Mouse (Mus musculus) forebrain, embryonic 12.5 days (tissue): ENCODE results near the gene Rbms3. TPM values are rescaled to one million over a fixed set of nuclear protein-coding genes. Genes with fewer than 3 reads are reported as not detected.

Experiments used
- ATAC-seq: fragments of 200-750 bp; cut with Nextera tagmentation; 2 replicates; pipeline ENCODE4 v1.8.0; 2017; ENCODE audit warnings: moderate TSS enrichment; ENCODE audit not compliant: low FRiP score
- H3K27ac ChIP-seq: fragments of 300-500 bp; sonication (generic); 2 replicates; pipeline ENCODE4 v1.5.1; 2016; ENCODE audit warnings: mild to moderate bottlenecking
- H3K27me3 ChIP-seq: fragments of 300-500 bp; sonication (generic); 2 replicates; pipeline ENCODE4 v1.6.1; 2016; ENCODE audit warnings: mild to moderate bottlenecking
- H3K36me3 ChIP-seq: fragments of 300-500 bp; sonication (generic); replicated peaks from 2 replicates; pipeline ENCODE4 v1.6.1; 2016; ENCODE audit warnings: mild to moderate bottlenecking
- H3K4me1 ChIP-seq: fragments of 300-500 bp; sonication (generic); 2 replicates; pipeline ENCODE4 v1.6.1; 2016
- H3K4me2 ChIP-seq: fragments of 300-500 bp; sonication (generic); 2 replicates; pipeline ENCODE4 v1.6.1; 2016; ENCODE audit warnings: mild to moderate bottlenecking, moderate library complexity
- H3K4me3 ChIP-seq: fragments of 300-500 bp; sonication (generic); replicated peaks from 2 replicates; pipeline ENCODE4 v1.5.1; 2016; ENCODE audit warnings: mild to moderate bottlenecking
- H3K9ac ChIP-seq: fragments of 300-500 bp; sonication (generic); 2 replicates; pipeline ENCODE4 v1.6.1; 2016; ENCODE audit warnings: mild to moderate bottlenecking
- H3K9me3 ChIP-seq: fragments of 300-500 bp; sonication (generic); 2 replicates; pipeline ENCODE4 v1.6.1; 2016
- WGBS: fragments of 180-500 bp; shearing (Covaris S2); methylation state at CpG from one replicate; pipeline ENCODE4 v1.1.7; 2016; 5-methylcytosine and 5-hydroxymethylcytosine counted together
- polyA plus RNA-seq: library from polyadenylated mRNA; unstranded; fragments of >200 nt; fragmentation: Nextera tagmentation; extraction: Ambion mirVana; gene quantifications from 2 replicates; pipeline ENCODE4 v1.2.1, GENCODE M21; 2016

Gene Rbms3
- polyA plus RNA-seq, 1 experiment from 2014 or later, result 14.1 TPM

DNA sequence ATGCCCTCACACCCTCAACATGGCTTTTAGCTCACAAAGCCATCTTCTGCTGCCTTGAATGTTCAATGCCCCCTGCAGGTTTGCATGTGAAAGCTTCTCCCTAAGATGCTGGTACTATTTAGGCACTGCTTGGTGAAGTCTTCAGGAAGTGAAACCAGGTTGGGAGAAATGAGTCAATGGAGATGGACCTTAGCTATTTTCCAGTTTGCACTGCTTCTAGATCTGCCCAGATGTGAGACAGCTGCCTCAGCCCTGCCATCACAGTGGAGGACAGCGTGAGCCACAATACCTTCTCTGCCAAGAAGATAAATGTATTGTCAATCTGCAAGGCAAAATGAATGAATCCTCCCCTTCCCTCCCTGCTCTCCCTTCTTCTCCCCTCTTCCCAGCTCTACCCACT is 599.8 kb downstream of the Rbms3 start:
- Histone ChIP-seq H3K27me3 (no peaks in the 10 kb centered on the region), H3K9ac (no peak overlapping the region), H3K9me3 (no peaks in the 10 kb centered on the region), H3K4me1 (no peaks in the 10 kb centered on the region), H3K36me3 (no peaks in the 10 kb centered on the region), H3K4me2 (no peak overlapping the region), H3K27ac (no peak overlapping the region), H3K4me3 (no peak overlapping the region)
- 90% methylated on average over 1 of the region's 1 CpGs for WGBS
- no peak for ATAC-seq

DNA sequence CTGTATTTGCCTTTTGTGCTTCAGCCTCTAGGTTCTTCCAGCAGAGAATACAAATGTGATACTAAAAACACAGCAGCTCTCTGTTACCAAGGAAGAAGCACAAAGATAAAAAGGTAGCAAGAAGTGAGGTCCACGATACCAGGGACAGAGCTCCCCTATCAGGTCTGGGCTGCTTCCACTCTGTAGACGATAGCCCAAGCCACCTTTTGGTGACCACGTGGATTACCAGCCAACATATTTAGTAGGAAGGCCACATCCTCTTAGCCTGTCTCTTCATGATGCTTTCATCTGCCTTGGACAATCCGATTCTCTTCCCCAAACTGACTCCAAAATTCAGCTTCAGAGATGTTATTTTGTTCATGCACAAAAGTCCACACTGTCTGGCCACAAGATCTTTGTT is 601.1 kb downstream of the Rbms3 start:
- 83% methylated on average over 4 of the region's 4 CpGs for WGBS
- ATAC-seq, result no peak

DNA sequence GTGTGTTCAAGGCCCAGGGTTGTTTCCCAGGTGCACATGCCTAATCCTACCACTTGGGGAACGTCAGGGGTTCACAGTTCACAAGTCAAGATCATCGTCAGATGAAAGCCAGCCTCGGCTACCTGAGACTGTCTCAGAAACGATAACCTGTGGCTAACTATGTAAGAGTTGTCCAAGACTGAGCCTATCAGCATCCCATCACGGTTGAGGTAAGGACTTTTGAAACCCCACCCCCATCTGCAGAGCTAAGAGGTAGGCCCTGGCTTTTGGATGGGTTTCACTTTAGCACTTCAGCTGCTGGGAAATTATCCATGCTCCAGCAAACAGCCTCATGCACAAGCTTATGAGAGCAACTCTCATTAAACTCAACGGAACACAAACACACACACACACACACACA is 607.6 kb downstream of the Rbms3 start:
- no peaks in the 10 kb centered on the region for H3K9me3 ChIP-seq
- WGBS, result 81% methylated on average over 6 of the region's 6 CpGs
- no peaks in the 10 kb centered on the region for H3K36me3 ChIP-seq
- no peak overlapping the region for H3K9ac ChIP-seq
- ATAC-seq, result no peak
- no peak overlapping the region for H3K27ac ChIP-seq
- no peak overlapping the region for H3K4me3 ChIP-seq
- H3K4me2 ChIP-seq, result no peak overlapping the region
- peaks cover 8% of the 10 kb centered on the region for H3K4me1 ChIP-seq
- no peaks in the 10 kb centered on the region for H3K27me3 ChIP-seq

More for the DNA sequence above, 601.1 kb downstream of the Rbms3 start:
- no peaks in the 10 kb centered on the region for H3K36me3 ChIP-seq
- H3K4me2 ChIP-seq, result no peak overlapping the region
- no peak overlapping the region for H3K9ac ChIP-seq
- no peaks in the 10 kb centered on the region for H3K4me1 ChIP-seq
- H3K27me3 ChIP-seq, result no peaks in the 10 kb centered on the region
- no peaks in the 10 kb centered on the region for H3K9me3 ChIP-seq
- no peak overlapping the region for H3K27ac ChIP-seq
- H3K4me3 ChIP-seq, result no peak overlapping the region

DNA sequence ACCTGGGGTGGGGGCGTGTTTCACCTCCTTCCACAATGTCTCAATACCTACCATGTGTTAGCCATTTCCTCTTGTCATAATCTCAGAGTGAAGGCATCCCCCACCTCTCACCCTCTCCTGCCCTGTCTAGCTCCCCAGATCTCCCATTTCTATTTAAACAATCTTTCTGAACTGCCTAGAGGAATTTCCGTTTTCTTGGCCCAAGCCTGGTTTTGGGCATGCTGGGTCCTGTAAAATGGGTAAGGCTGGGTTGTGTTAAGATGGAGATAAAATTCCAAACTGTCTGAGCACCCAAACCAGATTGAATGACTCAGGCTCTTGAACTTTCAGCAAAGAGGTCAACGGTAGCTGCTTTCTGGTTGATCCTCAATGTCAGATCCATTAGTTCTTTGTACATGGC is 608.2 kb downstream of the Rbms3 start:
- Histone ChIP-seq H3K9ac (no peak overlapping the region), H3K27me3 (no peaks in the 10 kb centered on the region), H3K9me3 (no peaks in the 10 kb centered on the region), H3K4me3 (no peak overlapping the region), H3K36me3 (no peaks in the 10 kb centered on the region), H3K4me1 (peaks cover 8% of the 10 kb centered on the region), H3K4me2 (no peak overlapping the region), H3K27ac (no peak overlapping the region)
- WGBS, result 83% methylated on average over 3 of the region's 3 CpGs
- ATAC-seq, result no peak

DNA sequence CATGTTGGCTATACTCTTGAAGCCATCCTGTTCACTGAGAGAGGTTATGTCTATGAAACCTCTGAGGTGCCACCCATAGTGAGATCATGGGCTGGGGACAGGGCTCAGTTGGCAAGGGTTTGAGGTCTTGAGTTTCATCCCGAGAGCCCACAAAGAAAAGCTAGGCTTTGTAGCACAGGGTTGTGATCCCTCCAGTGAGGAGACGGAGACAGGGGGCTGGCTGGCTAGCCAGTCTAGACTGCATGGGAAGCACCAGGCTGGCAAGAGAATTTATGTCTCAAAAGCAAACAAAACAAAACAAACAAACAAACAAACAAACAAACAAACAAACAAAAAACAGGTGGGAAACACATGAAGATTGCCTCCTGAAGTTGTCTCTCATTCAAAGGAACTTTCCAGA is 609.5 kb downstream of the Rbms3 start:
- Histone ChIP-seq H3K4me3 (no peak overlapping the region), H3K9me3 (no peaks in the 10 kb centered on the region), H3K9ac (no peak overlapping the region), H3K4me1 (peaks cover 8% of the 10 kb centered on the region), H3K27ac (no peak overlapping the region), H3K36me3 (no peaks in the 10 kb centered on the region), H3K4me2 (no peak overlapping the region), H3K27me3 (no peaks in the 10 kb centered on the region)
- WGBS, result 93% methylated on average over 2 of the region's 2 CpGs
- ATAC-seq, result no peak

DNA sequence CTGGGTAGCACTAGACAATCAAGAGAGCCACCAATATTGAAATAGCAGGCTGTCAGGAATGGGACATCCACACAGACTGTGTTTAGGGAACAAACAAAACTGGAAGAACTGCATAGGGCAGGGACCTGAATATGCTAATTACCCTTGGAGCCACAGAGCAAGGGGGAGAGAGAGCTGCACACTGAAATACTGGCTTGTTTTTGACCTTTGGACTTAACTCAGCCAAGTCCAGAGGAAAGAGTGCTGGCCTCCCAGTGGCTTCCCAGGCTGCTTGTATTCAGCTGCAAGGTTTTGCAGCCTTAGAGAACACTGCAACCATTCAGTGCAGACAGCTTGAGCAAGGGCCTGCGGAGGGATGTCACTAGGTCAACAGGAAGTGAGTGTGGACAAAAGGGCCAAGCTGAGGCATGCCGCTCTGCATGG is 611.0 kb downstream of the Rbms3 start:
- no peaks in the 10 kb centered on the region for H3K36me3 ChIP-seq
- H3K27ac ChIP-seq, result no peak overlapping the region
- no peaks in the 10 kb centered on the region for H3K27me3 ChIP-seq
- H3K4me2 ChIP-seq, result no peak overlapping the region
- no peaks in the 10 kb centered on the region for H3K9me3 ChIP-seq
- ATAC-seq, result no peak
- 13% methylated on average over 2 of the region's 2 CpGs for whole genome bisulfite sequencing
- H3K4me3 ChIP-seq, result no peak overlapping the region
- peaks cover 8% of the 10 kb centered on the region for H3K4me1 ChIP-seq
- no peak overlapping the region for H3K9ac ChIP-seq

DNA sequence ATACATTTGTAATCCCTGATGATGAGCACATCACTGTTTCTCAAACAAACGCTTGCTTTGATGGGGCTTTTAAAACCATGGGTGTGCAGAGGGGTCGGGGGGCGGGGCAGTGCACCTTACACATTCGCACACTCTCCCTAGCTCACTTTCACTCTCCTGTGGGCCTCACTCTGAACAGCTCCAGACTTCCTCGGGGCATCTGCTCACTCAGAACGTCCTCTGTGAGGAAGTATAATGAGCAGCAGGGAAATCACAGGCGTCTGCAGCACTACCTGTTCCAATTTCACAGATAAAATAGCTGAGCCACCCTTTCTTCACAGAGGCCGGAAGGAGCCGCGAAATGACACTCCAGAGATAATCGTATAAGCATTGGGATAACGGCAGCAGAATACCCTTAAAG is 611.4 kb downstream of the Rbms3 start:
- peaks cover 8% of the 10 kb centered on the region for H3K4me1 ChIP-seq
- H3K4me3 ChIP-seq, result no peak overlapping the region
- no peaks in the 10 kb centered on the region for H3K27me3 ChIP-seq
- no peaks in the 10 kb centered on the region for H3K36me3 ChIP-seq
- no peaks in the 10 kb centered on the region for H3K9me3 ChIP-seq
- no peak overlapping the region for H3K9ac ChIP-seq
- H3K27ac ChIP-seq, result no peak overlapping the region
- WGBS, result 63% methylated on average over 12 of the region's 12 CpGs
- H3K4me2 ChIP-seq, result no peak overlapping the region
- no peak for ATAC-seq

DNA sequence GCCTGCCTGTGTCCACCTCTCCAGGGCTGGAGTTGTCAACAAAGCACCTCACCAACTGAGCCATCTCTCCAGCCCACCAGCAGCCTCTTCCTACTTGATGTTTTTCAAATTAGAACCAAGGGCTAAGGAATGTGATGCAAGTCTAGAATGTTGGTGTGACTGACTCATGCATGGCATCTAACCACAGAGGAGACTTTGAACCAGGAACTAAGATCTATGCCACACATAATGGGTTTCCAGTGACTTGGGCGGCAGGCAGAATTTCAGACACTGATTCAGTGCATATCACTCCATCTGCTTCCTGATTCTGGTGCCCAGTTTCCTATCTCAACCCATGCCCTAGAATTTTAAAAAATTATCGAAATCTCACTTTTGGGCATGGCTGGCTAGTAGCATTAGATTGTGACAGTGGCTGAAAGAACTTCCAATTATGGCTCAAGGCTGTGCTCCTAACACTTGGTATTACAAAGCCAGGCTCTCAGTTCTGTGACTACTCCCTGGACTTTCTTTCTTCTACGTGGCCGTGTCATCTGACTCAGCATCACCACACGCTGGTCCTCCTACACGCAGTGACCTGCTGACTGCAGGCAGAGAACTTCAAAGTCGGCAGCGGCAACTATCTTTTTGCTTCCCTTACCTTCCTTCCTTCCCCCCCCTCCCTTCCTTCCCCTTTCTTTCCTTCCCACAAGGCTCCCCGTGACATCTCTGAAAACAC is 613.0 kb downstream of the Rbms3 start:
- Histone ChIP-seq H3K4me3 (no peak overlapping the region), H3K4me2 (no peak overlapping the region), H3K36me3 (no peaks in the 10 kb centered on the region), H3K4me1 (peaks cover 8% of the 10 kb centered on the region), H3K27ac (no peak overlapping the region), H3K27me3 (no peaks in the 10 kb centered on the region), H3K9ac (no peak overlapping the region), H3K9me3 (no peaks in the 10 kb centered on the region)
- ATAC-seq, result no peak
- WGBS, result 95% methylated on average over 9 of the region's 9 CpGs

DNA sequence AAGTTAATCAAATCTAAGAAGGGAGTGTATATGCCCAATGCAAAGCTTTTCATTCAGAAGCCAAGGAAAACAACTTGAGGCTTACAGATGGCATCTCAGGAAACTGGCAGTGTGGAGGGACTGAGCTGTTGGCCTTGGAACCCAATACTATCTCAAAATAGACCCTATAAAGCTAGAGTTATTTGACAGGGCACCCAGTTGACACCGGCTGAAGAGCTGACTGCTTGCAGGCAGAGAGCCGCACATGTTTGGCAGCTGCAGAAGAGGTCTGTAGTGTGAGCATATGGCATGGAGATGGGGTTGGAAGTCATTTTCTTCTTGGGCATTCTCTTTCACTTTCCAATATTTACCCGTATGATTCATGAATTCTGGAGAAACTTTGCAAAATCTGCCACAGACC is 616.3 kb downstream of the Rbms3 start:
- H3K9ac ChIP-seq, result no peak overlapping the region
- peaks cover 2% of the 10 kb centered on the region; the same call in 1 of the 2 replicates for H3K4me1 ChIP-seq
- no peak overlapping the region for H3K27ac ChIP-seq
- H3K36me3 ChIP-seq, result no peaks in the 10 kb centered on the region
- no peaks in the 10 kb centered on the region for H3K9me3 ChIP-seq
- no peak for ATAC-seq
- no peaks in the 10 kb centered on the region for H3K27me3 ChIP-seq
- no peak overlapping the region for H3K4me3 ChIP-seq
- 95% methylated on average over 3 of the region's 3 CpGs for WGBS
- no peak overlapping the region for H3K4me2 ChIP-seq

DNA sequence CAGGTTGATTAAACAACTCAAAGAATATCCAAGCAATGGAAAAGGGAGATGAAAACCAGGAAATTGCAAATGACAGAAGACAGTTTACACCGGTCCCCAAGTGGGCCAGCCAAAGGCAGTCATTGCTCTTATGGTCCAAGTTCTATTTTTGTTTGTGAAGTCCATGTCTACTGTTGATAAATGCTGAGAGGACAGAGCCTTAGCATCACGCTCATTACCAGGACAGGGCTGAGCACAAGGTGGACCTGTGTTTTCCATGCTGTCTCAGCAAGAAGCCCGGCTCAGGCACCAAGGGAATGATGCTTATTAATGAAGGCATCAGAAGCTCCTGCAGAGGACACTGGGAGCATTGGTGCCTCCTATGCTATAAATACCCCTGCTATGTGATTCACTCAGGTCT is 618.9 kb downstream of the Rbms3 start:
- 89% methylated on average over 3 of the region's 3 CpGs for WGBS
- H3K9me3 ChIP-seq, result no peaks in the 10 kb centered on the region
- H3K9ac ChIP-seq, result no peak overlapping the region
- no peaks in the 10 kb centered on the region for H3K27me3 ChIP-seq
- no peak overlapping the region for H3K4me2 ChIP-seq
- no peaks in the 10 kb centered on the region for H3K4me1 ChIP-seq
- H3K36me3 ChIP-seq, result no peaks in the 10 kb centered on the region
- no peak overlapping the region for H3K27ac ChIP-seq
- no peak for ATAC-seq
- no peak overlapping the region for H3K4me3 ChIP-seq

DNA sequence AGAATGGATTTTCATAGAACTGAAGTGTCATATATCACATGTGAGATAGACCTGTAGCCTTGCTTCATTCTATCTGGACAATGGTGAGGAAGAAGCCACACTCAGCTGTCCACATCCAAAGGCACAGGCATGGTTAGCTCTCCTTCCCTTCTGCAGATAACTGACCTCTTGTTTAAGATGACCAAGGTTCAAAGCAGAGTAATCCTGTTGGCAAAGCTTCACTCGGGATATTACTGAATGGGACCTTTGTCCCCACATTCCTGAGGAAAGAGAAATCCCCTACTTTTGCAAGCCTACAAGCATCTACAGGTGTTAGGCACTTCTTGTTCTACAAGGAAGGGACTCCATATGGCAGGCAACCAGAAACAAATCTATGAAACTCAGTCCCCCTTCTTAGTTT is 621.5 kb downstream of the Rbms3 start:
- WGBS, result 60% methylated on average over 1 of the region's 1 CpGs
- no peaks in the 10 kb centered on the region for H3K36me3 ChIP-seq

DNA sequence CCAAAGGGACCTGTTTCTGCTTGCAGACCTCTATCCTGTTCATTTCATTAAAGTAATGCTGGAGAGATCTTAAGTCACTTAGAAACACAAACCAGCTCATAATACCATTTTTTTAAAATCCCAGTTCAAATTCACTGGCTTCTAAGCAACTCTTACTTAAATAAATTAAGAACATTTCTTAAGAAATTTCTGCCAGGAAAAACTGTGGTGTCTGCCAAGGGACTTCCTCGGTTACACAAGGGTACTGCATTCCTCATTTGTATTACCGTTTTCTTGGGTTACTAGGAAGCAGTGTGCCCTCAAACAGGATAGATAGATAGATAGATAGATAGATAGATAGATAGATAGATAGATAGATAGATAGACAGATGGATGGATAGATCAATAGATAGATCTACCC is 627.6 kb downstream of the Rbms3 start:
- Histone ChIP-seq H3K4me3 (no peak overlapping the region), H3K4me1 (no peaks in the 10 kb centered on the region), H3K36me3 (no peaks in the 10 kb centered on the region), H3K4me2 (no peak overlapping the region), H3K9me3 (no peaks in the 10 kb centered on the region), H3K27me3 (no peaks in the 10 kb centered on the region), H3K27ac (no peak overlapping the region), H3K9ac (no peak overlapping the region)
- no peak for ATAC-seq
- WGBS, result 93% methylated on average over 2 of the region's 2 CpGs

More for the DNA sequence above, 621.5 kb downstream of the Rbms3 start:
- Histone ChIP-seq H3K27me3 (no peaks in the 10 kb centered on the region), H3K4me2 (no peak overlapping the region), H3K27ac (no peak overlapping the region), H3K4me1 (no peaks in the 10 kb centered on the region), H3K9ac (no peak overlapping the region), H3K4me3 (no peak overlapping the region), H3K9me3 (no peaks in the 10 kb centered on the region)
- ATAC-seq, result no peak

DNA sequence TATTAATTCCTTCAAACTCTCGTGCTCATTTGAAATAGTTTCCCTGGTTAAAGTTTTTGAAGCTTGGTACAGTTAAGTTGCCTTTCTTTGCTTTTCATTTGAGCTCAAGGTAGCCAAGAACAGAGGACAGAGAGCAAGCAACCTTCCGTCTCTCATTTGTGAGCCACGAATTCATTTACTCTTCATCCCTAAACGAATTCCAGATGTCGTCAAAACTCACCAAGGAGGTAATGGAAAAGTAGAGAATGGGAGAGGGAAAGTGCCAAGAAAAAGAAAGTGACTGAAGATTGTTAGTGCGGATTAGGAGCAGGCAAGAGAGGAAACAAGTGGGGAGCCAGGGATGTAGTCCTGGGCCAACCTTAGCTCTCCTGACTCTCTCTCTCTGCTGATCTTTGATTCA is 630.5 kb downstream of the Rbms3 start:
- H3K4me3 ChIP-seq, result no peak overlapping the region
- WGBS, result 69% methylated on average over 6 of the region's 6 CpGs
- H3K9me3 ChIP-seq, result no peaks in the 10 kb centered on the region
- H3K4me1 ChIP-seq, result no peaks in the 10 kb centered on the region
- H3K4me2 ChIP-seq, result no peak overlapping the region
- no peak overlapping the region for H3K9ac ChIP-seq
- no peak overlapping the region for H3K27ac ChIP-seq
- ATAC-seq, result no peak
- H3K36me3 ChIP-seq, result no peaks in the 10 kb centered on the region
- H3K27me3 ChIP-seq, result no peaks in the 10 kb centered on the region
